Mouse (Mus musculus) testis, postnatal 10 days (tissue): ENCODE data around the gene Myoz2.

Source experiments
- DNase-seq: peaks from one replicate; pipeline ENCODE4 v3.0.0; 2021; ENCODE audit warnings: low spot score

The Myoz2 gene

GRCm38 (mm10) chr3:123007386-123007785 is 27.4 kb downstream of the Myoz2 start:
- no peak for DNase-seq

GRCm38 (mm10) chr3:123001053-123001452 is 33.8 kb downstream of the Myoz2 start:
- DNase-seq, result no peak

- DNase-seq, result peak; percentile 49
Measured at GRCm38 (mm10) chr3:122998511-122998910, 36.3 kb downstream of the Myoz2 start.

GRCm38 (mm10) chr3:122996968-122997367 is 37.8 kb downstream of the Myoz2 start:
- DNase-seq, result no peak

- no peak for DNase-seq
Measured at GRCm38 (mm10) chr3:122986906-122987305, 47.9 kb downstream of the Myoz2 start.

- peak; percentile 58 for DNase-seq
Measured at GRCm38 (mm10) chr3:122986386-122986785, 48.4 kb downstream of the Myoz2 start.

- DNase-seq, result no peak
Measured at GRCm38 (mm10) chr3:122985183-122985944, 49.5 kb downstream of the Myoz2 start.

GRCm38 (mm10) chr3:122984249-122985182 is 50.3 kb downstream of the Myoz2 start, which contains the start of gene Usp53:
Usp53 (minus strand) TSS chr3:122984510.
- peak; percentile 97 for DNase-seq

- peak; percentile 67 for DNase-seq
Measured at GRCm38 (mm10) chr3:122983849-122984248, 51.0 kb downstream of the Myoz2 start.

- no peak for DNase-seq
Measured at GRCm38 (mm10) chr3:122975964-122976363, 58.9 kb downstream of the Myoz2 start.

- DNase-seq, result no peak
Measured at GRCm38 (mm10) chr3:122975363-122975762, 59.5 kb downstream of the Myoz2 start.

GRCm38 (mm10) chr3:122974833-122975232 is 60.0 kb downstream of the Myoz2 start:
- DNase-seq, result no peak

- no peak for DNase-seq
Measured at GRCm38 (mm10) chr3:122972126-122972822, 62.5 kb downstream of the Myoz2 start.

- no peak for DNase-seq
Measured at GRCm38 (mm10) chr3:122968391-122968790, 66.4 kb downstream of the Myoz2 start.

GRCm38 (mm10) chr3:122964301-122964700 is 70.5 kb downstream of the Myoz2 start:
- DNase-seq, result no peak
